Mouse (Mus musculus): ENCODE results near the gene Uts2. TPM values are rescaled to one million over a fixed set of nuclear protein-coding genes. Genes with fewer than 3 reads are reported as not detected.
A peak's percentile ranks its signal among the peaks of the same experiment; 100 is the strongest.

The Uts2 gene
- polyA plus RNA-seq (2012; rRNA removed): not detected in 2 replicates

GRCm38 (mm10) chr4:150996797-150997196, at the start of gene Uts2:
Gene Uts2, plus strand, starts transcription at chr4:150997097.
- DNase-seq (ENCODE audit: low read depth): no peak
- no peak for TF ChIP-seq CTCF (IDR thresholded peaks at IDR 0.05; ENCODE audit: borderline replicate concordance, extremely low read depth, insufficient read depth, insufficient read length)
- TF ChIP-seq POLR2A (IDR thresholded peaks at IDR 0.05; ENCODE audit: borderline replicate concordance, extremely low read depth, insufficient read depth, insufficient read length, poor library complexity, severe bottlenecking): no peak

GRCm38 (mm10) chr4:150950972-150951371, 45.9 kb upstream of the Uts2 start:
- TF ChIP-seq CTCF (IDR thresholded peaks at IDR 0.05; ENCODE audit: borderline replicate concordance, extremely low read depth, insufficient read depth, insufficient read length): no peak
- TF ChIP-seq POLR2A (IDR thresholded peaks at IDR 0.05; ENCODE audit: borderline replicate concordance, extremely low read depth, insufficient read depth, insufficient read length, poor library complexity, severe bottlenecking): no peak
- no peak for DNase-seq (ENCODE audit: low read depth)

- TF ChIP-seq POLR2A (IDR thresholded peaks at IDR 0.05; ENCODE audit: borderline replicate concordance, extremely low read depth, insufficient read depth, insufficient read length, poor library complexity, severe bottlenecking) (no peak), CTCF (IDR thresholded peaks at IDR 0.05; ENCODE audit: borderline replicate concordance, extremely low read depth, insufficient read depth, insufficient read length) (no peak)
Measured at GRCm38 (mm10) chr4:150956369-150957105, 40.4 kb upstream of the Uts2 start.

GRCm38 (mm10) chr4:150957106-150957458, 39.8 kb upstream of the Uts2 start:
- no peak for DNase-seq (ENCODE audit: low read depth)
- no peak for TF ChIP-seq POLR2A (IDR thresholded peaks at IDR 0.05; ENCODE audit: borderline replicate concordance, extremely low read depth, insufficient read depth, insufficient read length, poor library complexity, severe bottlenecking)
- TF ChIP-seq CTCF (IDR thresholded peaks at IDR 0.05; ENCODE audit: borderline replicate concordance, extremely low read depth, insufficient read depth, insufficient read length): no peak

More at GRCm38 (mm10) chr4:150956369-150957105, 40.4 kb upstream of the Uts2 start:
- peak; percentile 86 for DNase-seq (ENCODE audit: low read depth)

GRCm38 (mm10) chr4:150958536-150958935, 38.4 kb upstream of the Uts2 start:
- TF ChIP-seq CTCF (IDR thresholded peaks at IDR 0.05; ENCODE audit: borderline replicate concordance, extremely low read depth, insufficient read depth, insufficient read length): no peak
- no peak for TF ChIP-seq POLR2A (IDR thresholded peaks at IDR 0.05; ENCODE audit: borderline replicate concordance, extremely low read depth, insufficient read depth, insufficient read length, poor library complexity, severe bottlenecking)
- DNase-seq (ENCODE audit: low read depth): no peak

GRCm38 (mm10) chr4:150962231-150962630, 34.7 kb upstream of the Uts2 start:
- peak; percentile 51 for DNase-seq (ENCODE audit: low read depth)
- TF ChIP-seq CTCF (IDR thresholded peaks at IDR 0.05; ENCODE audit: borderline replicate concordance, extremely low read depth, insufficient read depth, insufficient read length): no peak
- no peak for TF ChIP-seq POLR2A (IDR thresholded peaks at IDR 0.05; ENCODE audit: borderline replicate concordance, extremely low read depth, insufficient read depth, insufficient read length, poor library complexity, severe bottlenecking)

- no peak for TF ChIP-seq POLR2A (IDR thresholded peaks at IDR 0.05; ENCODE audit: borderline replicate concordance, extremely low read depth, insufficient read depth, insufficient read length, poor library complexity, severe bottlenecking)
- TF ChIP-seq CTCF (IDR thresholded peaks at IDR 0.05; ENCODE audit: borderline replicate concordance, extremely low read depth, insufficient read depth, insufficient read length): no peak
- no peak for DNase-seq (ENCODE audit: low read depth)
Measured at GRCm38 (mm10) chr4:150963711-150964110, 33.2 kb upstream of the Uts2 start.

GRCm38 (mm10) chr4:150964635-150965554, 32.0 kb upstream of the Uts2 start:
- TF ChIP-seq POLR2A (IDR thresholded peaks at IDR 0.05; ENCODE audit: borderline replicate concordance, extremely low read depth, insufficient read depth, insufficient read length, poor library complexity, severe bottlenecking) (no peak), CTCF (IDR thresholded peaks at IDR 0.05; ENCODE audit: borderline replicate concordance, extremely low read depth, insufficient read depth, insufficient read length) (peak; percentile 79)

GRCm38 (mm10) chr4:150965555-150965951, 31.3 kb upstream of the Uts2 start:
- TF ChIP-seq POLR2A (IDR thresholded peaks at IDR 0.05; ENCODE audit: borderline replicate concordance, extremely low read depth, insufficient read depth, insufficient read length, poor library complexity, severe bottlenecking): no peak
- peak; percentile 26; the same call in 1 of the 2 replicates for TF ChIP-seq CTCF (IDR thresholded peaks at IDR 0.05; ENCODE audit: borderline replicate concordance, extremely low read depth, insufficient read depth, insufficient read length)
- no peak for DNase-seq (ENCODE audit: low read depth)

More at GRCm38 (mm10) chr4:150964635-150965554, 32.0 kb upstream of the Uts2 start:
- DNase-seq (ENCODE audit: low read depth): peak; percentile 77

- peak; percentile 53 for DNase-seq (ENCODE audit: low read depth)
- TF ChIP-seq POLR2A (IDR thresholded peaks at IDR 0.05; ENCODE audit: borderline replicate concordance, extremely low read depth, insufficient read depth, insufficient read length, poor library complexity, severe bottlenecking) (no peak), CTCF (IDR thresholded peaks at IDR 0.05; ENCODE audit: borderline replicate concordance, extremely low read depth, insufficient read depth, insufficient read length) (peak; percentile 75)
Measured at GRCm38 (mm10) chr4:150966556-150966955, 30.3 kb upstream of the Uts2 start.

- DNase-seq (ENCODE audit: low read depth): no peak
- TF ChIP-seq POLR2A (IDR thresholded peaks at IDR 0.05; ENCODE audit: borderline replicate concordance, extremely low read depth, insufficient read depth, insufficient read length, poor library complexity, severe bottlenecking) (no peak), CTCF (IDR thresholded peaks at IDR 0.05; ENCODE audit: borderline replicate concordance, extremely low read depth, insufficient read depth, insufficient read length) (no peak)
Measured at GRCm38 (mm10) chr4:150968956-150969355, 27.9 kb upstream of the Uts2 start.

Data from brain, embryonic 14.5 days (tissue).